ENCODE assay signal across 11 mouse cellular contexts in genomic region chr12:70783475-70784239, GRCm38 (mm10). TPM values are rescaled to one million over a fixed set of nuclear protein-coding genes. Genes with fewer than 3 reads are reported as not detected.
DNase-seq lines count a peak whose midpoint lies in the region; ATAC-seq lines count a peak whose summit lies in the region.
"Had no signal": no experiment of that assay in that cellular context is flagged by ENCODE, and none has a peak within 500 bp of the region (broad histone marks: within the 10 kb centered on the region; RNA-seq: fewer than 3 reads in every experiment).

No protein-coding gene starts in this region.

- H3K27ac ChIP-seq in heart, embryonic 12.5 days (ENCODE audit: poor library complexity, severe bottlenecking), result no peak overlapping the region
- no peak overlapping the region for H3K27ac ChIP-seq in hindbrain, embryonic 15.5 days (replicated peaks)
- peak overlapping the region; percentile 13; the same call in 1 of the 2 replicates for H3K27ac ChIP-seq in midbrain, embryonic 15.5 days
- H3K27ac ChIP-seq: left cerebral cortex, adult 2 months had no signal

- H3K27me3 ChIP-seq in heart, embryonic 12.5 days (replicated peaks), result no peaks in the 10 kb centered on the region
- no peaks in the 10 kb centered on the region for H3K27me3 ChIP-seq in hindbrain, embryonic 15.5 days
- no peaks in the 10 kb centered on the region for H3K27me3 ChIP-seq in midbrain, embryonic 15.5 days (replicated peaks)

- DNase-seq in heart, postnatal 25 days (ENCODE audit: low spot score), result no peak
- peak; percentile 52 for DNase-seq in embryo, embryonic 11 days
- no peak for DNase-seq in yolk sac, embryonic 10.5 days (ENCODE audit: low spot score)
- no peak for DNase-seq in frontal cortex, postnatal 14 days (ENCODE audit: low spot score in 2 of 2)
- DNase-seq: adrenal gland, postnatal 25 days; B cell, adult 2 months had no signal

- intact Hi-C loops in heart, postnatal 25 days (cut with DNase I), result no loop called here

- H3K9ac ChIP-seq in heart, embryonic 12.5 days, result peak overlapping the region; percentile 16; the same call in 1 of the 2 replicates
- H3K9ac ChIP-seq in hindbrain, embryonic 15.5 days, result no peak overlapping the region
- 0 out of 2 replicates have a peak overlapping the region, but pooled peaks have one; percentile 13 for H3K9ac ChIP-seq in midbrain, embryonic 15.5 days

- H3K36me3 ChIP-seq in heart, embryonic 12.5 days, result no peaks in the 10 kb centered on the region
- no peaks in the 10 kb centered on the region for H3K36me3 ChIP-seq in hindbrain, embryonic 15.5 days
- no peaks in the 10 kb centered on the region for H3K36me3 ChIP-seq in midbrain, embryonic 15.5 days (replicated peaks)

- H3K4me2 ChIP-seq in heart, embryonic 12.5 days, result peak overlapping the region; percentile 49
- H3K4me2 ChIP-seq in hindbrain, embryonic 15.5 days, result peak overlapping the region; percentile 33
- peak overlapping the region; percentile 39 for H3K4me2 ChIP-seq in midbrain, embryonic 15.5 days

- 16% methylated on average over 22 of the region's 22 CpGs for WGBS in heart, embryonic 12.5 days
- 22% methylated on average over 22 of the region's 22 CpGs for WGBS in hindbrain, embryonic 15.5 days
- 17% methylated on average over 22 of the region's 22 CpGs for WGBS in midbrain, embryonic 15.5 days

- peaks cover 29% of the 10 kb centered on the region for H3K4me1 ChIP-seq in heart, embryonic 12.5 days (replicated peaks)
- peaks cover 12% of the 10 kb centered on the region for H3K4me1 ChIP-seq in hindbrain, embryonic 15.5 days (replicated peaks)
- H3K4me1 ChIP-seq in midbrain, embryonic 15.5 days, result peaks cover 17% of the 10 kb centered on the region

- no peaks in the 10 kb centered on the region for H3K9me3 ChIP-seq in heart, embryonic 12.5 days (replicated peaks)
- no peaks in the 10 kb centered on the region for H3K9me3 ChIP-seq in hindbrain, embryonic 15.5 days
- no peaks in the 10 kb centered on the region for H3K9me3 ChIP-seq in midbrain, embryonic 15.5 days

- ATAC-seq in heart, embryonic 12.5 days (ENCODE audit: insufficient number of reproducible peaks, low FRiP score), result 0 out of 2 replicates have a peak, but pooled peaks have one; percentile 11
- ATAC-seq in hindbrain, embryonic 15.5 days (ENCODE audit: low FRiP score, low read depth), result peak; percentile 63; the same call in 1 of the 2 replicates
- peak; percentile 85 for ATAC-seq in midbrain, embryonic 15.5 days (replicated peaks)
- no peak for ATAC-seq in cerebellum, adult (ENCODE audit: insufficient number of reproducible peaks, low FRiP score, low TSS enrichment)

- 0 out of 2 replicates have a peak overlapping the region, but pooled peaks have one; percentile 1 for H3K4me3 ChIP-seq in heart, embryonic 12.5 days
- no peak overlapping the region for H3K4me3 ChIP-seq in hindbrain, embryonic 15.5 days
- H3K4me3 ChIP-seq in midbrain, embryonic 15.5 days, result peak overlapping the region; percentile 11
- H3K4me3 ChIP-seq: left cerebral cortex, adult 2 months had no signal

RNA-seq across cellular contexts. Expression of gene Frmd6, which starts 41.7 kb away (rescaled TPM):
- 29.4 and 29.6 TPM in 2 replicates for polyA plus RNA-seq in heart, embryonic 12.5 days (2016; fragmentation: Nextera tagmentation; extraction: Ambion mirVana)
- 10 to 100 TPM; 38.5 to 43.3 TPM for total RNA-seq in heart, postnatal 25 days (2021)
- polyA plus RNA-seq in hindbrain, embryonic 15.5 days (2015; fragmentation: Nextera tagmentation; extraction: Ambion mirVana), result 8.9 and 9.3 TPM in 2 replicates
- polyA plus RNA-seq in midbrain, embryonic 15.5 days (2015; fragmentation: Nextera tagmentation; extraction: Ambion mirVana), result 9.2 and 9.7 TPM in 2 replicates
